Mouse (Mus musculus): ENCODE data around the gene Frem1. TPM values are rescaled to one million over a fixed set of nuclear protein-coding genes. Genes with fewer than 3 reads are reported as not detected.

Gene Frem1
- polyA plus RNA-seq, 1 experiment from 2014 or later, result 18.7 TPM

DNA sequence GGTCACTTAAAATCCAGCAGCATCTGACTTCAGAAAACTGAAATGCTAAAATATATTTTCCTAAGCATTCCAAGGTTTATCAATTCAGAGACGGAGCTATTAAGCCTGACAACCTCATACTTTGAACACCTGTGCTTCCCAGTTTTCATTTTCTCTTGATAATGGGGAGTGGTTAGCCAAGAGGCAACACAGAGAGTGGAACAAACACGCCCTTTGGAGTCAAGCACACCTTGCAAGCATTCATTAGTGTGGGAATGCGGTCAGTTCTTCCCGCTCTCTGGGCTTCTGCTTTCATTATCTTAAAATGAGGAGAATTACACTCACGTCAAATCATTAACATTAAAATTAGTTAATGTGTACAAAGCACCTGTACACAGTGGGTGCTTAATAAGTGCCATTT, 122.1 kb downstream of the Frem1 start:
- Histone ChIP-seq H3K4me3 (replicated peaks; ENCODE audit: low read depth, low read length) (no peak overlapping the region), H3K36me3 (ENCODE audit: insufficient read depth, low read length) (no peaks in the 10 kb centered on the region), H3K9me3 (replicated peaks; ENCODE audit: low read length) (no peaks in the 10 kb centered on the region), H3K27me3 (ENCODE audit: insufficient read depth, low read length) (no peaks in the 10 kb centered on the region), H3K4me2 (ENCODE audit: low read length) (no peak overlapping the region), H3K4me1 (replicated peaks; ENCODE audit: insufficient read depth, low read length) (no peaks in the 10 kb centered on the region), H3K9ac (ENCODE audit: low read depth, low read length) (no peak overlapping the region), H3K27ac (no peak overlapping the region)
- WGBS, result 82% methylated on average over 5 of the region's 5 CpGs
- no peak for TF ChIP-seq CTCF (IDR thresholded peaks at IDR 0.05; ENCODE audit: low read depth)
- ATAC-seq (replicated peaks; ENCODE audit: low FRiP score, low read depth) (no peak), DNase-seq (ENCODE audit: low spot score) (no peak)

DNA sequence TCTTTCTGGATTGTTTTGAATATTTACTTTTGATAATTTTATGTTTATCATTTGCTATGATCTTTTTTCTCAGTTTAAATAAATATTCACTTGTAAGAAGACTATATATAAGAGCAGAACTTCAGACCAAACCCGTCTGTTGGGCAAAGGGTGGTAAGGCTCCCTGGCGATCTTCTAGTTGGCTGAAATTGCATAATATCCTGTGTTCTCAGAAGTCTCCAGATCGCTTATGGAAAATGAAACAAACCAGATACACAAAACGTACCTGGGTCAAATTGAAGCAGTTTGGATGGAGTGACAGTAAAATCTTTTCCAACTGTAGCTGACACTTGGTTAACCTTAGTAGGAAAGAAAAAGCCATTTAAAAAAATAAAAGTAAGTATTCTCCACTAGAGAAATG, 130.2 kb downstream of the Frem1 start:
- no peaks in the 10 kb centered on the region for H3K36me3 ChIP-seq (ENCODE audit: insufficient read depth, low read length)
- no peak overlapping the region for H3K27ac ChIP-seq
- no peaks in the 10 kb centered on the region for H3K4me1 ChIP-seq (replicated peaks; ENCODE audit: insufficient read depth, low read length)
- DNase-seq (ENCODE audit: low spot score) (no peak), ATAC-seq (replicated peaks; ENCODE audit: low FRiP score, low read depth) (no peak)
- 86% methylated on average over 4 of the region's 4 CpGs for WGBS
- H3K4me2 ChIP-seq (ENCODE audit: low read length), result no peak overlapping the region
- TF ChIP-seq CTCF (IDR thresholded peaks at IDR 0.05; ENCODE audit: low read depth), result no peak
- no peaks in the 10 kb centered on the region for H3K9me3 ChIP-seq (replicated peaks; ENCODE audit: low read length)
- no peak overlapping the region for H3K4me3 ChIP-seq (replicated peaks; ENCODE audit: low read depth, low read length)
- H3K9ac ChIP-seq (ENCODE audit: low read depth, low read length), result no peak overlapping the region
- no peaks in the 10 kb centered on the region for H3K27me3 ChIP-seq (ENCODE audit: insufficient read depth, low read length)

DNA sequence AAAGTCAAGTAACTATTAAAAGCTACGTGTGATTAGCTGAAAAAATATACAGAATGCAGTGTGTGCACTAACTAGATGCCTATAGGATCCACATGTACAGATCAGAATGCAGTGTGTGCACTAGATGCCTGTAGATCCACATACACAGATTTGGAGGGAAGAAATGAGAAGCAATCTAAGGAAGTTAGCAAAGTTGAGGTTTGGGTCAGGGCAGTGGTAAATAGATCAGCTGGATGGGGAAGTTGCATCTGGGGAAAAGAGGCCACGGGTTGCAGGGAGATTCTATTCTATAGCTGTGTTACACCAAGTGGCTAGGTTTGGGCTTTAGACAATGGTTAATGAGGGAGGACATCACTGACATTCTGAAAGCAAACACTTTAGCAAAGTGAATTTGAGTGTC, 133.5 kb downstream of the Frem1 start:
- no peaks in the 10 kb centered on the region for H3K4me1 ChIP-seq (replicated peaks; ENCODE audit: insufficient read depth, low read length)
- H3K4me3 ChIP-seq (replicated peaks; ENCODE audit: low read depth, low read length), result no peak overlapping the region
- H3K27ac ChIP-seq, result no peak overlapping the region
- no peak for ATAC-seq (replicated peaks; ENCODE audit: low FRiP score, low read depth)
- WGBS, result 70% methylated on average over 2 of the region's 2 CpGs
- no peaks in the 10 kb centered on the region for H3K27me3 ChIP-seq (ENCODE audit: insufficient read depth, low read length)
- H3K4me2 ChIP-seq (ENCODE audit: low read length), result no peak overlapping the region
- no peak for TF ChIP-seq CTCF (IDR thresholded peaks at IDR 0.05; ENCODE audit: low read depth)
- no peaks in the 10 kb centered on the region for H3K9me3 ChIP-seq (replicated peaks; ENCODE audit: low read length)
- no peak for DNase-seq (ENCODE audit: low spot score)
- no peak overlapping the region for H3K9ac ChIP-seq (ENCODE audit: low read depth, low read length)
- H3K36me3 ChIP-seq (ENCODE audit: insufficient read depth, low read length), result no peaks in the 10 kb centered on the region

DNA sequence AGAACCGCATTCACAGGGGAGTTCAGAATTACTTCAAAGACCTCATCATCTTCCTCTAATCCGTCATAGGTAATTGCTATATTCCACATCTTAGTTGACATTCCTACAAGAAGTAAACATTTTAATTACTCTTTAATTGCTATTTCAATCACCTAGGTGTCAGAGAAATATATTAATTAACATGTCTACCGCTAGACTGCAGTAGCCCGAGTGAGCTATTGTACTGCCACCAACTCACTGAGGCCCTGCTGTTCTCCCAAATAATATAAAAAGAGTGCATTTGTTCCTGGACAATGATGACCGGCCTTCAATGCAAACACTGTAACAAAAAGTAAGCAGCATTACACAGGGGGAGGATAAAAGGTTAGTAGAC, 135.5 kb downstream of the Frem1 start:
- DNase-seq (ENCODE audit: low spot score), result no peak
- Histone ChIP-seq H3K4me1 (replicated peaks; ENCODE audit: insufficient read depth, low read length) (no peaks in the 10 kb centered on the region), H3K36me3 (ENCODE audit: insufficient read depth, low read length) (no peaks in the 10 kb centered on the region), H3K4me3 (replicated peaks; ENCODE audit: low read depth, low read length) (no peak overlapping the region), H3K9me3 (replicated peaks; ENCODE audit: low read length) (no peaks in the 10 kb centered on the region), H3K27ac (no peak overlapping the region), H3K9ac (ENCODE audit: low read depth, low read length) (no peak overlapping the region), H3K4me2 (ENCODE audit: low read length) (no peak overlapping the region), H3K27me3 (ENCODE audit: insufficient read depth, low read length) (no peaks in the 10 kb centered on the region)
- no peak for ATAC-seq (replicated peaks; ENCODE audit: low FRiP score, low read depth)
- TF ChIP-seq CTCF (IDR thresholded peaks at IDR 0.05; ENCODE audit: low read depth), result no peak
- WGBS, result 48% methylated on average over 5 of the region's 5 CpGs

DNA sequence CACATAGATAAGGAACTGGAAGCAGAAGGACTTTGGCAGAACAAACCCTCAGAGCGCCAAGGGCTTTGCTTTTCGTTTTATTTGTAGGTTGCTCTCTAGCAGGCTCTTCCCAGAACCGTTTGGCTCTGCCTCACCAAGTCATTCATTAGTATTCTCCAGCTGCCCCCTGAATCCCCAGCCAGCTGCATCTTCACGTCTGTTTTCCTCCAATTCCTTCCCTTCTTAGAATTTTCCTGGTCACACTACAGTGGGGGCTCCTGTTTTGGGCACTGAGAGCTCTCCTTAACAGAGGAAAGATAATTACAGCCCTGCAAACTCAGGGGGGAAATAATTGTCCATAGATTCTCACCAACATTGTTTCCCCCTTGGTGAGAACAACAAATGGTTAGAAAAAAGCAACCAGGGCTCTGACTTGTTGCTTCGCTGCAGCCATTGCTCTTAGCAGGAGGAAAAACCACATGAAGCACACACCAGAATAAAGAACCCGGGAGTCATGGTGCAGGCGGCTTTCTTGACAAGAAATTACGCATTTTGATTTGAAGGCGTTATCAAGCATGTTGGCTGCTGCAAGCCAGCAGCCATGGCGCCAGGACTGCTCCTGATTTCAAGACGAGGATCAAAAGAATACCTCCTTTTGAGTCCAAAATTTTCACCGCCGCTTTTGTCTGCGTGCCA, 136.0 kb downstream of the Frem1 start:
- H3K27ac ChIP-seq, result no peak overlapping the region
- DNase-seq (ENCODE audit: low spot score) (no peak), ATAC-seq (replicated peaks; ENCODE audit: low FRiP score, low read depth) (no peak)
- no peak overlapping the region for H3K4me2 ChIP-seq (ENCODE audit: low read length)
- 53% methylated on average over 14 of the region's 14 CpGs for WGBS
- H3K9ac ChIP-seq (ENCODE audit: low read depth, low read length), result no peak overlapping the region
- H3K4me1 ChIP-seq (replicated peaks; ENCODE audit: insufficient read depth, low read length), result no peaks in the 10 kb centered on the region
- H3K9me3 ChIP-seq (replicated peaks; ENCODE audit: low read length), result no peaks in the 10 kb centered on the region
- no peaks in the 10 kb centered on the region for H3K36me3 ChIP-seq (ENCODE audit: insufficient read depth, low read length)
- no peak for TF ChIP-seq CTCF (IDR thresholded peaks at IDR 0.05; ENCODE audit: low read depth)
- no peak overlapping the region for H3K4me3 ChIP-seq (replicated peaks; ENCODE audit: low read depth, low read length)
- no peaks in the 10 kb centered on the region for H3K27me3 ChIP-seq (ENCODE audit: insufficient read depth, low read length)

DNA sequence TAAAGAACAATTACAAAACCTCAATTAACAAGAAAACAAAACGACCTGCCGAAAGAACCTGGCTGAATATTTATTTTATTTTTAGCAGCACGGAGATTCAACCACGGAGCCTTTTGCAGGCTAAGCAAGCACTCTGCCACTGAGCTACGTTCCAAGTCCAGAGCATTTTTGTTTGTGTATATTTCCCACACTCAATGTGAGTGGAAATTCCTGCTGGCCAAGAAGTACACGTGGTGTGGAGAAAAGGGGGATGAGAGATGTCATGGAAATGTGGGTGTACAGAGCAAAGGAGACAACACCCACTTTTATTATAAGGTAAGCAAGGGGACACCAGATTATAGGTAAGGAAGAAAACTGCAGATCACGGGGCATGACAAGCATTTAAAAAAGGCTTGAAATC, 136.6 kb downstream of the Frem1 start:
- Histone ChIP-seq H3K9me3 (replicated peaks; ENCODE audit: low read length) (no peaks in the 10 kb centered on the region), H3K4me1 (replicated peaks; ENCODE audit: insufficient read depth, low read length) (no peaks in the 10 kb centered on the region), H3K27ac (no peak overlapping the region), H3K4me2 (ENCODE audit: low read length) (no peak overlapping the region), H3K9ac (ENCODE audit: low read depth, low read length) (no peak overlapping the region), H3K4me3 (replicated peaks; ENCODE audit: low read depth, low read length) (no peak overlapping the region), H3K36me3 (ENCODE audit: insufficient read depth, low read length) (no peaks in the 10 kb centered on the region), H3K27me3 (ENCODE audit: insufficient read depth, low read length) (no peaks in the 10 kb centered on the region)
- WGBS, result 65% methylated on average over 7 of the region's 7 CpGs
- DNase-seq (ENCODE audit: low spot score) (no peak), ATAC-seq (replicated peaks; ENCODE audit: low FRiP score, low read depth) (no peak)
- no peak for TF ChIP-seq CTCF (IDR thresholded peaks at IDR 0.05; ENCODE audit: low read depth)

DNA sequence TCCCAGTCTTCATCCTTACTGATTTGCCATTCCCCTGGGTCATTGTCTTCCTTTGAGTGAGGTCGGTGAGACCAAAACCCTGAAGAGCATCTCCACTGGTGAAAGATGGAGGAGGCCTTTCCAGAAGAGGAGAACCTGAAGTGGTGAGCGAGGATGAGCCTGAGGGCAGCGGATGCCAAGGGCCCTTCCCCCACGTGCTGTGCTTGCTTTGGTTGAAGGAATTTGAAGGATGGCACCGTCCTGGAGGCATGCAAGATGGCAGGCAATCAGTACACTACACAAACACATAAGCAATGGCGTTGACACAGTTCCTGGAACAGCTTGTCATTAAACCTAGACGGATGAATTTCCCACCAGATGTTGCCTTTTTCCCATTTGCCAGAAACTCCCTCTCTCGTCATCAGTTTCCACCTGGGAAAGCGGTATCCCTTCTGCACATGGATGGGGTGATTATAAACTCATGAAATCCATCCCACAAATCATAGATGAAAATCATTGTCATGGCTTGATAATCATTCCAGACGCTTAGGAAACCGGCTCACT, 137.5 kb downstream of the Frem1 start:
- no peaks in the 10 kb centered on the region for H3K9me3 ChIP-seq (replicated peaks; ENCODE audit: low read length)
- H3K4me2 ChIP-seq (ENCODE audit: low read length), result no peak overlapping the region
- ATAC-seq (replicated peaks; ENCODE audit: low FRiP score, low read depth) (no peak), DNase-seq (ENCODE audit: low spot score) (no peak)
- TF ChIP-seq CTCF (IDR thresholded peaks at IDR 0.05; ENCODE audit: low read depth), result no peak
- H3K9ac ChIP-seq (ENCODE audit: low read depth, low read length), result no peak overlapping the region
- H3K4me3 ChIP-seq (replicated peaks; ENCODE audit: low read depth, low read length), result no peak overlapping the region
- 79% methylated on average over 11 of the region's 11 CpGs for WGBS
- no peaks in the 10 kb centered on the region for H3K4me1 ChIP-seq (replicated peaks; ENCODE audit: insufficient read depth, low read length)
- H3K36me3 ChIP-seq (ENCODE audit: insufficient read depth, low read length), result no peaks in the 10 kb centered on the region
- H3K27me3 ChIP-seq (ENCODE audit: insufficient read depth, low read length), result no peaks in the 10 kb centered on the region
- H3K27ac ChIP-seq, result no peak overlapping the region

Measured in kidney, postnatal 0 days (tissue).